Mouse (Mus musculus) myocyte (in vitro differentiated cells): ENCODE measurements at regions not wholly inside any gene's neighbourhood (a gene's known extent, or its start where the extent isn't known, plus 50 kb on each side); places are given as distances from the start of the nearest gene placed in this dataset.

Source experiments
- H3K27me3 ChIP-seq: one replicate; pipeline ENCODE4 v1.6.1; 2011; ENCODE audit not compliant: control insufficient read depth, insufficient read depth, insufficient read length
- H3K36me3 ChIP-seq: one replicate; pipeline ENCODE4 v1.6.1; 2011; ENCODE audit not compliant: control insufficient read depth, insufficient read depth
- H3K4me2 ChIP-seq: one replicate; pipeline ENCODE4 v1.6.1; 2011; ENCODE audit warnings: low read depth, control low read depth
- H3K4me3 ChIP-seq: one replicate; pipeline ENCODE4 v1.5.1; 2011; ENCODE audit warnings: mild to moderate bottlenecking, control low read depth, moderate library complexity
- H3K79me2 ChIP-seq: one replicate; pipeline ENCODE4 v1.6.1; 2011; ENCODE audit not compliant: control insufficient read depth, insufficient read depth
- H3ac ChIP-seq: one replicate; pipeline ENCODE4 v1.6.1; 2011; ENCODE audit not compliant: control insufficient read depth, insufficient read length
- CEBPB ChIP-seq: IDR thresholded peaks from 2 replicates; pipeline ENCODE4 v1.6.1; 2011; ENCODE audit warnings: mild to moderate bottlenecking, moderate library complexity; ENCODE audit not compliant: poor library complexity, insufficient read depth, severe bottlenecking
- E2F4 ChIP-seq: IDR thresholded peaks from one replicate; pipeline ENCODE4 v1.6.1; 2011; ENCODE audit warnings: mild to moderate bottlenecking, control low read depth, moderate library complexity; ENCODE audit not compliant: insufficient read depth
- MAX ChIP-seq: IDR thresholded peaks from one replicate; pipeline ENCODE4 v1.6.1; 2011; ENCODE audit warnings: low read depth, mild to moderate bottlenecking, control low read depth
- MYOD1 ChIP-seq, 3 experiments: IDR thresholded peaks; one replicate each; pipeline ENCODE4 v1.6.1; 2011; ENCODE audit warnings: control low read depth in 2 of 3, low read depth in 2 of 3, mild to moderate bottlenecking in 2 of 3, moderate library complexity in 1 of 3; ENCODE audit not compliant: insufficient read length in 2 of 3, control insufficient read depth in 1 of 3
- MYOG ChIP-seq, 3 experiments: IDR thresholded peaks; one replicate each; pipeline ENCODE4 v1.6.1; 2011; ENCODE audit warnings: control low read depth in 2 of 3, low read depth in 2 of 3, mild to moderate bottlenecking in 2 of 3; ENCODE audit not compliant: insufficient read length in 2 of 3, control insufficient read depth in 1 of 3, insufficient read depth in 1 of 3
- POLR2A ChIP-seq: IDR thresholded peaks from one replicate; pipeline ENCODE4 v1.6.1; 2011; ENCODE audit warnings: low read depth, mild to moderate bottlenecking, control low read depth, moderate library complexity; ENCODE audit not compliant: insufficient read length
- POLR2AphosphoS2 ChIP-seq: IDR thresholded peaks from one replicate; pipeline ENCODE4 v1.6.1; 2011; ENCODE audit warnings: low read depth, control low read depth; ENCODE audit not compliant: insufficient read length
- REST ChIP-seq: IDR thresholded peaks from one replicate; pipeline ENCODE4 v1.6.1; 2011; ENCODE audit warnings: mild to moderate bottlenecking, control low read depth, moderate library complexity; ENCODE audit not compliant: insufficient read depth, insufficient read length
- SRF ChIP-seq: IDR thresholded peaks from one replicate; pipeline ENCODE4 v1.6.1; 2011; ENCODE audit warnings: low read depth; ENCODE audit not compliant: control insufficient read depth, insufficient read length
- TCF12 ChIP-seq: IDR thresholded peaks from one replicate; pipeline ENCODE4 v1.6.1; 2011; ENCODE audit warnings: mild to moderate bottlenecking, control low read depth; ENCODE audit not compliant: poor library complexity, insufficient read depth, severe bottlenecking
- TCF3 ChIP-seq: IDR thresholded peaks from one replicate; pipeline ENCODE4 v1.6.1; 2011; ENCODE audit warnings: low read depth, control low read depth; ENCODE audit not compliant: insufficient read length
- USF1 ChIP-seq: IDR thresholded peaks from one replicate; pipeline ENCODE4 v1.6.1; 2011; ENCODE audit warnings: low read depth, mild to moderate bottlenecking, control low read depth, moderate library complexity

DNA sequence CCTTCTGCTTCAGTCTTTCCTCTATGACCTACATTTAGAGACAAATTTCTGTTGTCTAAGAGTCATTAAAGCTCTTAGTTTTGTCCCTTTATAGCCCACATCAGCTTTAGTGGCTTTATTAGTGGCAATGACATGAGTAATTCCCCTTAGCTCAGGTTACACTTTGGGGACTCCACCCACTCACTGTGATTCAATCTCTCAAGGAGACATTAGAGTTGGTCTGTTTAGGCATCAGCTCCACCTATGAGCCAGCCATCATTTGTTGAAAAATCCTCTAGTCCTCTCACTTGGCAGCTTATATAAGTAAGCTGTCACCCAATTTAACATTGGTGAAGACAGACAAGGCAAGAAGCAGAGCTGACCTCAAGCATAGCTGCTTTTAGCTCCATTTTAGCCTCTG, 151.3 kb upstream of the Impad1 start:
- no peaks in the 10 kb centered on the region for H3K27me3 ChIP-seq

DNA sequence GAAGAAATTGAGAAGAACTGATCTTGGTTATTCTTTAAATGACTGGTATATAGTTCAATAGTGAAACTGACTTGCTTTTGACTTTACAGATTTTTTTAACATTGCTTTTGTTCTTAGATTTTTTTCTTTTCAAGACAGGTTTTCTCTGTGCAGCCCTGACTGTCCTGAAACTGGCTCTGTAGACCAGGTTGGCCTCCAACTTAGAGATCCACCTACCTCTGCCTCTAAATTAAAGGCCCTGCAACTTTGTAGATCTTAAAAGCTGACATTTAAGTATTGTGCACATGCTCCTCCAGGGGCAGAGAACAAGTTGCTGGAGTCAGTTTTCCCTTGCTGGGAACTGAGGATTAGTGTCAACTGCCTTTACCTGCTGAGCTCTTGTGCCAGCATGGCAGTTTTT, 132.6 kb upstream of the Impad1 start:
- no peak overlapping the region for H3K4me3 ChIP-seq
- no peaks in the 10 kb centered on the region for H3K79me2 ChIP-seq
- no peaks in the 10 kb centered on the region for H3K27me3 ChIP-seq
- no peak for TF ChIP-seq MYOG (IDR thresholded peaks at IDR 0.05; ENCODE audit: control insufficient read depth in 1 of 3, insufficient read depth in 1 of 3, insufficient read length in 2 of 3, low read depth in 2 of 3)
- no peak for TF ChIP-seq MAX
- TF ChIP-seq REST: no peak
- TF ChIP-seq CEBPB: no peak
- no peak for TF ChIP-seq TCF12
- no peak for TF ChIP-seq POLR2A
- no peak for TF ChIP-seq SRF
- TF ChIP-seq MYOD1 (IDR thresholded peaks at IDR 0.05; ENCODE audit: control insufficient read depth in 1 of 3, insufficient read length in 2 of 3, low read depth in 2 of 3): no peak
- TF ChIP-seq USF1: no peak
- TF ChIP-seq POLR2AphosphoS2: no peak
- TF ChIP-seq E2F4: no peak
- TF ChIP-seq TCF3: no peak
- no peak overlapping the region for H3K4me2 ChIP-seq
- no peak overlapping the region for H3ac ChIP-seq
- no peaks in the 10 kb centered on the region for H3K36me3 ChIP-seq

More for the DNA sequence above, 151.3 kb upstream of the Impad1 start:
- Histone ChIP-seq H3K4me3 (no peak overlapping the region), H3ac (no peak overlapping the region), H3K4me2 (no peak overlapping the region), H3K36me3 (no peaks in the 10 kb centered on the region), H3K79me2 (no peaks in the 10 kb centered on the region)
- no peak for TF ChIP-seq USF1
- no peak for TF ChIP-seq E2F4

DNA sequence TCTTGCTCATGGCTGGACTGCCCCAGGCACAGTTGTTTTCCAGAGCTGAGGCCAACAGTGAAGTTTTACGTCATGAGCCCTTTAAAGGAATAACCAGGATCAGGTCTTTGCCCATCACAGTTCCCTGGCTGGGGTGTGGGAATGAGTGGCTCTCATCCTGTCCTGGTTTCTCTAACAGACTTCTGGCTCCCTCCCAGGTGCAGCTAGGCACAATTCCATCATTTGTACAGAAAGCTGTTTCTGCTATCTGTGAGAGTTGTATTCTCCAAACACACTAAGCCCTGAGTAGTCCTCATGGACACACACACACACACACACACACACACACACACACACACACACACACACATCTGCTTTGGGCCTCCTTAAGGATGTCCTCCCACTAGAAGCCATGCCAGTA, 127.1 kb upstream of the Impad1 start:
- no peak for TF ChIP-seq MYOG (IDR thresholded peaks at IDR 0.05; ENCODE audit: control insufficient read depth in 1 of 3, insufficient read depth in 1 of 3, insufficient read length in 2 of 3, low read depth in 2 of 3)
- no peak for TF ChIP-seq E2F4
- TF ChIP-seq USF1: no peak
- TF ChIP-seq MAX: no peak
- TF ChIP-seq TCF3: no peak
- no peak for TF ChIP-seq CEBPB
- TF ChIP-seq MYOD1 (IDR thresholded peaks at IDR 0.05; ENCODE audit: control insufficient read depth in 1 of 3, insufficient read length in 2 of 3, low read depth in 2 of 3): no peak
- TF ChIP-seq POLR2AphosphoS2: no peak
- TF ChIP-seq TCF12: no peak
- TF ChIP-seq SRF: no peak
- TF ChIP-seq REST: no peak
- TF ChIP-seq POLR2A: no peak
- Histone ChIP-seq H3K4me2 (no peak overlapping the region), H3K27me3 (no peaks in the 10 kb centered on the region), H3K36me3 (no peaks in the 10 kb centered on the region), H3ac (no peak overlapping the region), H3K79me2 (no peaks in the 10 kb centered on the region), H3K4me3 (no peak overlapping the region)

DNA sequence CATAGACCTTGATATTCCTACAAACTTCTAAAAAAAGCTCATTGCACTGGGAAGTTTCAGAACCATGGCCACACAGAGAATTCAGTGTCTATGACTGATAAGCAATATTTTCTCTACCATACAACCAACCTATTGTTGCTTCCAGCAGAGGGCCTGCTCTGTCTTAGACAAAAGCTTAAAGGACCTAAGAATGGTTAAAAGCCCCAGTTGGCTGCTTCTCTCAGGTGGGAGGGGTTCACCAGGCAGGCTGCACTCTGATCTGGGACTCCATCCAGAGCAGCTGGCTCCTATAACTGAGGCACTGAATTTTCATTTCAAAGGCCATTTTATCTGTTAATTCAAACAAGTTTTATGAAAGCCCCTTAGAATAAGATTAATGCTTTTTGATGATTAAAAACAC, 82.1 kb upstream of the Impad1 start:
- H3K36me3 ChIP-seq: no peaks in the 10 kb centered on the region
- TF ChIP-seq TCF3 (no peak), E2F4 (no peak), SRF (no peak), MYOD1 (IDR thresholded peaks at IDR 0.05; ENCODE audit: control insufficient read depth in 1 of 3, insufficient read length in 2 of 3, low read depth in 2 of 3) (no peak), TCF12 (no peak), MAX (no peak)

DNA sequence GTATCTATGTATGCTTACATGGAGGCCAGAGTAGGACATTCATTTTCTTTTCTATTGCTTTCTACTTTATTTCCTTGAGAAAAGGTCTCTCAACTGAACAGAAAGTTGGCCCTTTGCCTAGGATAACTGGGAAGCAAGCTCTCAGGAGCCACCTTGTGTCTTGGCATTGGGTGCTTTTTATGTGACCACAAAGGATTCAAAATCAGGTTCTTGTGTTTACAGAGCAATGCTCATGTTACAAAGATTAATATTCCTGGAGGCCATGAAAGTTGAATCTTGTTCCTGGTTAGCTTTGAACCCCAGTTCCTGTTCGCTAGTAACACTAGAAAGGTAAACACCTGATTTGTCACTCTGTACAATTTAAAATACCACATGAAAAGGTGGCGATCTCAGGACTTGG, 65.2 kb upstream of the Impad1 start:
- Histone ChIP-seq H3K4me2 (no peak overlapping the region), H3K36me3 (no peaks in the 10 kb centered on the region), H3K4me3 (no peak overlapping the region), H3K79me2 (no peaks in the 10 kb centered on the region), H3ac (no peak overlapping the region), H3K27me3 (no peaks in the 10 kb centered on the region)
- TF ChIP-seq E2F4: no peak
- no peak for TF ChIP-seq USF1
- TF ChIP-seq CEBPB: no peak
- no peak for TF ChIP-seq TCF12
- no peak for TF ChIP-seq POLR2A
- TF ChIP-seq MYOG (IDR thresholded peaks at IDR 0.05; ENCODE audit: control insufficient read depth in 1 of 3, insufficient read depth in 1 of 3, insufficient read length in 2 of 3, low read depth in 2 of 3): no peak
- TF ChIP-seq REST: no peak
- no peak for TF ChIP-seq POLR2AphosphoS2
- no peak for TF ChIP-seq MYOD1 (IDR thresholded peaks at IDR 0.05; ENCODE audit: control insufficient read depth in 1 of 3, insufficient read length in 2 of 3, low read depth in 2 of 3)

More for the DNA sequence above, 82.1 kb upstream of the Impad1 start:
- Histone ChIP-seq H3K79me2 (no peaks in the 10 kb centered on the region), H3ac (no peak overlapping the region), H3K27me3 (no peaks in the 10 kb centered on the region), H3K4me3 (no peak overlapping the region), H3K4me2 (no peak overlapping the region)
